Mouse (Mus musculus): ENCODE results near the gene Atp2a1.

GRCm38 (mm10) chr7:126458844-126459618, 3.9 kb downstream of the Atp2a1 start:
- no peak for TF ChIP-seq FLI1 (IDR thresholded peaks at IDR 0.05; ENCODE audit: low read length)
- no peak for TF ChIP-seq GATA1 (IDR thresholded peaks at IDR 0.05; ENCODE audit: borderline replicate concordance, low read length)

All from megakaryocyte, embryonic 14.5 days (primary cell).